Mouse (Mus musculus) myocyte (in vitro differentiated cells): ENCODE measurements around the gene Cds1. TPM values are rescaled to one million over a fixed set of nuclear protein-coding genes. Genes with fewer than 3 reads are reported as not detected.

Experiments used
- H3K27me3 ChIP-seq: one replicate; pipeline ENCODE4 v1.6.1; 2011; ENCODE audit not compliant: control insufficient read depth, insufficient read depth, insufficient read length
- H3K36me3 ChIP-seq: one replicate; pipeline ENCODE4 v1.6.1; 2011; ENCODE audit not compliant: control insufficient read depth, insufficient read depth
- H3K4me2 ChIP-seq: one replicate; pipeline ENCODE4 v1.6.1; 2011; ENCODE audit warnings: low read depth, control low read depth
- H3K4me3 ChIP-seq: one replicate; pipeline ENCODE4 v1.5.1; 2011; ENCODE audit warnings: mild to moderate bottlenecking, control low read depth, moderate library complexity
- H3K79me2 ChIP-seq: one replicate; pipeline ENCODE4 v1.6.1; 2011; ENCODE audit not compliant: control insufficient read depth, insufficient read depth
- H3ac ChIP-seq: one replicate; pipeline ENCODE4 v1.6.1; 2011; ENCODE audit not compliant: control insufficient read depth, insufficient read length
- CEBPB ChIP-seq: IDR thresholded peaks from 2 replicates; pipeline ENCODE4 v1.6.1; 2011; ENCODE audit warnings: mild to moderate bottlenecking, moderate library complexity; ENCODE audit not compliant: poor library complexity, insufficient read depth, severe bottlenecking
- E2F4 ChIP-seq: IDR thresholded peaks from one replicate; pipeline ENCODE4 v1.6.1; 2011; ENCODE audit warnings: mild to moderate bottlenecking, control low read depth, moderate library complexity; ENCODE audit not compliant: insufficient read depth
- MAX ChIP-seq: IDR thresholded peaks from one replicate; pipeline ENCODE4 v1.6.1; 2011; ENCODE audit warnings: low read depth, mild to moderate bottlenecking, control low read depth
- MYOD1 ChIP-seq, 3 experiments: IDR thresholded peaks; one replicate each; pipeline ENCODE4 v1.6.1; 2011; ENCODE audit warnings: control low read depth in 2 of 3, low read depth in 2 of 3, mild to moderate bottlenecking in 2 of 3, moderate library complexity in 1 of 3; ENCODE audit not compliant: insufficient read length in 2 of 3, control insufficient read depth in 1 of 3
- MYOG ChIP-seq, 3 experiments: IDR thresholded peaks; one replicate each; pipeline ENCODE4 v1.6.1; 2011; ENCODE audit warnings: control low read depth in 2 of 3, low read depth in 2 of 3, mild to moderate bottlenecking in 2 of 3; ENCODE audit not compliant: insufficient read length in 2 of 3, control insufficient read depth in 1 of 3, insufficient read depth in 1 of 3
- POLR2A ChIP-seq: IDR thresholded peaks from one replicate; pipeline ENCODE4 v1.6.1; 2011; ENCODE audit warnings: low read depth, mild to moderate bottlenecking, control low read depth, moderate library complexity; ENCODE audit not compliant: insufficient read length
- POLR2AphosphoS2 ChIP-seq: IDR thresholded peaks from one replicate; pipeline ENCODE4 v1.6.1; 2011; ENCODE audit warnings: low read depth, control low read depth; ENCODE audit not compliant: insufficient read length
- REST ChIP-seq: IDR thresholded peaks from one replicate; pipeline ENCODE4 v1.6.1; 2011; ENCODE audit warnings: mild to moderate bottlenecking, control low read depth, moderate library complexity; ENCODE audit not compliant: insufficient read depth, insufficient read length
- SRF ChIP-seq: IDR thresholded peaks from one replicate; pipeline ENCODE4 v1.6.1; 2011; ENCODE audit warnings: low read depth; ENCODE audit not compliant: control insufficient read depth, insufficient read length
- TCF12 ChIP-seq: IDR thresholded peaks from one replicate; pipeline ENCODE4 v1.6.1; 2011; ENCODE audit warnings: mild to moderate bottlenecking, control low read depth; ENCODE audit not compliant: poor library complexity, insufficient read depth, severe bottlenecking
- TCF3 ChIP-seq: IDR thresholded peaks from one replicate; pipeline ENCODE4 v1.6.1; 2011; ENCODE audit warnings: low read depth, control low read depth; ENCODE audit not compliant: insufficient read length
- USF1 ChIP-seq: IDR thresholded peaks from one replicate; pipeline ENCODE4 v1.6.1; 2011; ENCODE audit warnings: low read depth, mild to moderate bottlenecking, control low read depth, moderate library complexity
- polyA plus RNA-seq: library from polyadenylated mRNA; unstranded; fragments of >200 nt; fragmentation: generic; extraction: Trizol; gene quantifications from one replicate; pipeline ENCODE4 v1.2.1, GENCODE M21; 2012; ENCODE audit warnings: missing spikeins

The Cds1 gene
- not detected for polyA plus RNA-seq

- no peak for TF ChIP-seq E2F4
- no peak for TF ChIP-seq TCF3
- no peak for TF ChIP-seq MYOD1 (IDR thresholded peaks at IDR 0.05; ENCODE audit: control insufficient read depth in 1 of 3, insufficient read length in 2 of 3, low read depth in 2 of 3)
- no peak for TF ChIP-seq USF1
- TF ChIP-seq MAX: no peak
- TF ChIP-seq POLR2A: no peak
- no peak for TF ChIP-seq REST
- TF ChIP-seq SRF: no peak
- no peak for TF ChIP-seq TCF12
- no peak for TF ChIP-seq POLR2AphosphoS2
- Histone ChIP-seq H3K36me3 (no peaks in the 10 kb centered on the region), H3K4me2 (peak within 1 kb of the TSS; percentile 2), H3K79me2 (no peaks in the 10 kb centered on the region), H3K4me3 (no peak within 1 kb of the TSS), H3ac (no peak within 1 kb of the TSS), H3K27me3 (peaks cover 64% of the 10 kb centered on the region)
Observed at GRCm38 (mm10) chr5:101764554-101765347, at the start of gene Cds1. Gene Cds1 (plus strand): TSS chr5:101765130.

- no peaks in the 10 kb centered on the region for H3K36me3 ChIP-seq
- H3K27me3 ChIP-seq: peaks cover 19% of the 10 kb centered on the region
- H3ac ChIP-seq: no peak overlapping the region
- TF ChIP-seq POLR2A (no peak), TCF3 (no peak), E2F4 (no peak), MAX (no peak), POLR2AphosphoS2 (no peak), SRF (no peak), USF1 (no peak), MYOD1 (IDR thresholded peaks at IDR 0.05; ENCODE audit: control insufficient read depth in 1 of 3, insufficient read length in 2 of 3, low read depth in 2 of 3) (no peak), MYOG (IDR thresholded peaks at IDR 0.05; ENCODE audit: control insufficient read depth in 1 of 3, insufficient read depth in 1 of 3, insufficient read length in 2 of 3, low read depth in 2 of 3) (no peak), TCF12 (no peak), CEBPB (no peak), REST (no peak)
- H3K4me3 ChIP-seq: no peak overlapping the region
- H3K79me2 ChIP-seq: no peaks in the 10 kb centered on the region
- H3K4me2 ChIP-seq: no peak overlapping the region
Observed at GRCm38 (mm10) chr5:101724216-101724615, 40.7 kb upstream of the Cds1 start.

GRCm38 (mm10) chr5:101724756-101725155, 40.2 kb upstream of the Cds1 start:
- Histone ChIP-seq H3K4me3 (no peak overlapping the region), H3K4me2 (no peak overlapping the region), H3K36me3 (no peaks in the 10 kb centered on the region), H3K79me2 (no peaks in the 10 kb centered on the region), H3ac (no peak overlapping the region), H3K27me3 (peaks cover 20% of the 10 kb centered on the region)
- TF ChIP-seq MAX: no peak
- TF ChIP-seq USF1: no peak
- TF ChIP-seq E2F4: no peak
- TF ChIP-seq CEBPB: no peak
- TF ChIP-seq POLR2A: no peak
- no peak for TF ChIP-seq MYOD1 (IDR thresholded peaks at IDR 0.05; ENCODE audit: control insufficient read depth in 1 of 3, insufficient read length in 2 of 3, low read depth in 2 of 3)
- no peak for TF ChIP-seq REST
- TF ChIP-seq SRF: no peak
- TF ChIP-seq TCF12: no peak
- TF ChIP-seq TCF3: no peak
- TF ChIP-seq POLR2AphosphoS2: no peak
- no peak for TF ChIP-seq MYOG (IDR thresholded peaks at IDR 0.05; ENCODE audit: control insufficient read depth in 1 of 3, insufficient read depth in 1 of 3, insufficient read length in 2 of 3, low read depth in 2 of 3)

- Histone ChIP-seq H3K27me3 (peaks cover 20% of the 10 kb centered on the region), H3K4me3 (no peak overlapping the region), H3K4me2 (no peak overlapping the region), H3ac (no peak overlapping the region), H3K79me2 (no peaks in the 10 kb centered on the region), H3K36me3 (no peaks in the 10 kb centered on the region)
- no peak for TF ChIP-seq SRF
- TF ChIP-seq MYOD1 (IDR thresholded peaks at IDR 0.05; ENCODE audit: control insufficient read depth in 1 of 3, insufficient read length in 2 of 3, low read depth in 2 of 3): no peak
Observed at GRCm38 (mm10) chr5:101725703-101726102, 39.2 kb upstream of the Cds1 start.

- TF ChIP-seq POLR2AphosphoS2 (no peak), MYOD1 (IDR thresholded peaks at IDR 0.05; ENCODE audit: control insufficient read depth in 1 of 3, insufficient read length in 2 of 3, low read depth in 2 of 3) (no peak), E2F4 (no peak), MYOG (IDR thresholded peaks at IDR 0.05; ENCODE audit: control insufficient read depth in 1 of 3, insufficient read depth in 1 of 3, insufficient read length in 2 of 3, low read depth in 2 of 3) (no peak), TCF12 (no peak), POLR2A (no peak), REST (no peak), MAX (no peak), CEBPB (no peak)
- Histone ChIP-seq H3K79me2 (no peaks in the 10 kb centered on the region), H3K27me3 (peaks cover 20% of the 10 kb centered on the region), H3K4me3 (no peak overlapping the region), H3K4me2 (no peak overlapping the region), H3ac (no peak overlapping the region), H3K36me3 (no peaks in the 10 kb centered on the region)
Observed at GRCm38 (mm10) chr5:101726371-101726770, 38.6 kb upstream of the Cds1 start.
